Mouse (Mus musculus): ENCODE data around the gene Aatf. TPM values are rescaled to one million over a fixed set of nuclear protein-coding genes. Genes with fewer than 3 reads are reported as not detected.

Aatf gene
- polyA plus RNA-seq, 1 experiment from 2014 or later: 60.4 TPM

DNA sequence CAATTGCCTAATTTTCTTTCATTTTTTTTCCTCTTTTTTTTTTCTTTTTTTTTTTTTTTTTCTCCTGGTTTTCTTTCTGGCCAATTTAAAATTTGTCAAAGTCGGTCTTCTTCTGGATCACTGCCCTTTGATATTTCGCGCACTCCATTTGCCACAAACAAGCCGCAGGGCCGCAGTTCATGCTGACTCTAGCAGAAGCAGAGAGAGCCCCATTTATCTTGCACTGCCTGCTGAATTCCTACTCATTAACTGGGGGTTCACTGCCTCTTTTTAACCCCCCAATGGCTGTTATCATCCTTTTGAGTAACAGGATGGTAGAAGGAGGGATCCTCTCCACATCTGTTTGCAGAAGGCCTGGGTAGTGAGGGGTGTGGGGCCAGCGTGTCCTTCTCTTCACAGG, 129.4 kb downstream of the Aatf start:
- no peak for ATAC-seq (replicated peaks; ENCODE audit: low FRiP score)
- Histone ChIP-seq H3K9me3 (replicated peaks) (no peaks in the 10 kb centered on the region), H3K4me1 (peaks cover 4% of the 10 kb centered on the region; the same call in 1 of the 2 replicates), H3K4me2 (no peak overlapping the region), H3K27ac (no peak overlapping the region), H3K27me3 (no peaks in the 10 kb centered on the region), H3K36me3 (peaks cover 39% of the 10 kb centered on the region), H3K9ac (no peak overlapping the region), H3K4me3 (replicated peaks) (no peak overlapping the region)
- 67% methylated on average over 6 of the region's 6 CpGs for WGBS

- Histone ChIP-seq H3K4me3 (replicated peaks) (no peak overlapping the region), H3K27me3 (no peaks in the 10 kb centered on the region), H3K9ac (no peak overlapping the region), H3K4me1 (peaks cover 4% of the 10 kb centered on the region; the same call in 1 of the 2 replicates), H3K36me3 (peaks cover 30% of the 10 kb centered on the region), H3K27ac (no peak overlapping the region), H3K4me2 (no peak overlapping the region), H3K9me3 (replicated peaks) (no peaks in the 10 kb centered on the region)
- 50% methylated on average over 13 of the region's 13 CpGs for WGBS
- no peak for ATAC-seq (replicated peaks; ENCODE audit: low FRiP score)
Measured at GRCm38 (mm10) chr11:84382450-84382849, 130.9 kb downstream of the Aatf start.

GRCm38 (mm10) chr11:84376510-84377365, 136.6 kb downstream of the Aatf start:
- 81% methylated on average over 13 of the region's 13 CpGs for WGBS
- no peak overlapping the region for H3K27ac ChIP-seq

GRCm38 (mm10) chr11:84375951-84376496, 137.3 kb downstream of the Aatf start:
- WGBS: 58% methylated on average over 3 of the region's 3 CpGs
- Histone ChIP-seq H3K4me2 (no peak overlapping the region), H3K36me3 (peaks cover 23% of the 10 kb centered on the region), H3K4me3 (replicated peaks) (no peak overlapping the region), H3K27me3 (no peaks in the 10 kb centered on the region), H3K27ac (no peak overlapping the region), H3K4me1 (no peaks in the 10 kb centered on the region), H3K9ac (no peak overlapping the region), H3K9me3 (replicated peaks) (no peaks in the 10 kb centered on the region)
- no peak for ATAC-seq (replicated peaks; ENCODE audit: low FRiP score)

More at GRCm38 (mm10) chr11:84376510-84377365, 136.6 kb downstream of the Aatf start:
- H3K4me1 ChIP-seq: no peaks in the 10 kb centered on the region
- no peak overlapping the region for H3K9ac ChIP-seq
- H3K36me3 ChIP-seq: peaks cover 30% of the 10 kb centered on the region
- no peaks in the 10 kb centered on the region for H3K27me3 ChIP-seq
- H3K4me3 ChIP-seq (replicated peaks): no peak overlapping the region
- H3K4me2 ChIP-seq: no peak overlapping the region
- ATAC-seq (replicated peaks; ENCODE audit: low FRiP score): no peak
- H3K9me3 ChIP-seq (replicated peaks): no peaks in the 10 kb centered on the region

DNA sequence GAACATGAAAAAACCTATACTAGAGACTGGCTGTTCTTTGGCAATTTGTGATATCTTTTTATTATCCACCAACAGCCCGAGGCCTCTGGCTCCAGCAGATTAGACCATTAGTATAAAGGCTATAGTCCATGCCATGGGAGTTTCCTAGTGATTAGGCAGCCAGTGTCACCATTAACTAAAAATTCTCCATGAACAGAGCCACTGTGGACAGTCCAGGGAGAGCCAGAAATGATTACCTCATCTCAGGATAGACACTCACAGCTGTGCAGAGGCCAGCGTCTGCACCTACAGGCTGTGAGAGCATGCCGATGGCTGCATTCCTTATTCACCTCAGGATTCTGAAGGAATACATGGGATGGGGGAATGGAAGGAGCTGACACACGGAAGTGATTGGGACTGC, 140.2 kb downstream of the Aatf start:
- 89% methylated on average over 4 of the region's 4 CpGs for WGBS
- no peak overlapping the region for H3K4me2 ChIP-seq
- H3K27ac ChIP-seq: no peak overlapping the region
- peaks cover 19% of the 10 kb centered on the region for H3K36me3 ChIP-seq
- no peaks in the 10 kb centered on the region for H3K9me3 ChIP-seq (replicated peaks)
- no peaks in the 10 kb centered on the region for H3K27me3 ChIP-seq
- ATAC-seq (replicated peaks; ENCODE audit: low FRiP score): no peak
- H3K4me3 ChIP-seq (replicated peaks): no peak overlapping the region
- H3K4me1 ChIP-seq: no peaks in the 10 kb centered on the region
- no peak overlapping the region for H3K9ac ChIP-seq

Other genes with a start within 250 kb of the Aatf start
- 36.0 and 37.3 TPM in 2 replicates for gene Lhx1, start 12.0 kb upstream of the Aatf start, polyA plus RNA-seq (2015; fragmentation: Nextera tagmentation; extraction: Ambion mirVana)

Measured in kidney, embryonic 15.5 days (tissue).